8 mouse cellular contexts compared by ENCODE assay signal in genomic region chr2:168170167-168170685, GRCm38 (mm10). TPM values are rescaled to one million over a fixed set of nuclear protein-coding genes. Genes with fewer than 3 reads are reported as not detected.
DNase-seq lines count a peak whose midpoint lies in the region; ATAC-seq and TF ChIP-seq lines count a peak whose summit lies in the region.

No protein-coding gene starts in this region.

- no peaks in the 10 kb centered on the region for H3K9me3 ChIP-seq in E14TG2a.4 (ENCODE audit: low read length)
- no peaks in the 10 kb centered on the region for H3K9me3 ChIP-seq in forebrain, embryonic 16.5 days (ENCODE audit: control insufficient read depth, low read length)
- H3K9me3 ChIP-seq in hindbrain, embryonic 11.5 days (ENCODE audit: control insufficient read depth, low read length) = no peaks in the 10 kb centered on the region
- no peaks in the 10 kb centered on the region for H3K9me3 ChIP-seq in limb, embryonic 13.5 days
- no peaks in the 10 kb centered on the region for H3K9me3 ChIP-seq in midbrain, embryonic 12.5 days
- no peaks in the 10 kb centered on the region for H3K9me3 ChIP-seq in stomach, embryonic 14.5 days (ENCODE audit: control insufficient read depth, low read depth, low read length)

- peaks cover 65% of the 10 kb centered on the region for H3K4me1 ChIP-seq in E14TG2a.4 (replicated peaks; ENCODE audit: low read depth, low read length)
- no peaks in the 10 kb centered on the region for H3K4me1 ChIP-seq in forebrain, embryonic 16.5 days (replicated peaks; ENCODE audit: control insufficient read depth, insufficient read depth, low read length)
- 0 out of 2 replicates have a peak, but pooled peaks cover 5% of the 10 kb centered on the region for H3K4me1 ChIP-seq in hindbrain, embryonic 11.5 days (replicated peaks; ENCODE audit: control insufficient read depth, insufficient read depth, low read length)
- peaks cover 41% of the 10 kb centered on the region for H3K4me1 ChIP-seq in limb, embryonic 13.5 days
- H3K4me1 ChIP-seq in midbrain, embryonic 12.5 days = peaks cover 24% of the 10 kb centered on the region
- H3K4me1 ChIP-seq in stomach, embryonic 14.5 days (ENCODE audit: control insufficient read depth, insufficient read depth, low read length) = peaks cover 36% of the 10 kb centered on the region

- H3K4me2 ChIP-seq in forebrain, embryonic 16.5 days (ENCODE audit: low read length) = no peak overlapping the region
- H3K4me2 ChIP-seq in hindbrain, embryonic 11.5 days (replicated peaks; ENCODE audit: low read depth, low read length) = peak overlapping the region; percentile 23; the same call in 1 of the 2 replicates
- H3K4me2 ChIP-seq in limb, embryonic 13.5 days (replicated peaks) = peak overlapping the region; percentile 55
- H3K4me2 ChIP-seq in midbrain, embryonic 12.5 days (replicated peaks) = 0 out of 2 replicates have a peak overlapping the region, but pooled peaks have one; percentile 2
- peak overlapping the region; percentile 35 for H3K4me2 ChIP-seq in stomach, embryonic 14.5 days (replicated peaks; ENCODE audit: low read depth, low read length)

- no peaks in the 10 kb centered on the region for H3K27me3 ChIP-seq in E14TG2a.4 (ENCODE audit: insufficient read depth, low read length)
- H3K27me3 ChIP-seq in forebrain, embryonic 16.5 days (replicated peaks; ENCODE audit: control insufficient read depth, insufficient read depth, low read length) = no peaks in the 10 kb centered on the region
- H3K27me3 ChIP-seq in hindbrain, embryonic 11.5 days (ENCODE audit: control insufficient read depth, insufficient read depth, low read length) = no peaks in the 10 kb centered on the region
- H3K27me3 ChIP-seq in limb, embryonic 13.5 days = no peaks in the 10 kb centered on the region
- no peaks in the 10 kb centered on the region for H3K27me3 ChIP-seq in midbrain, embryonic 12.5 days
- no peaks in the 10 kb centered on the region for H3K27me3 ChIP-seq in stomach, embryonic 14.5 days (ENCODE audit: control insufficient read depth, insufficient read depth, low read length)

- H3K9ac ChIP-seq in forebrain, embryonic 16.5 days (replicated peaks; ENCODE audit: low read depth, low read length) = no peak overlapping the region
- no peak overlapping the region for H3K9ac ChIP-seq in hindbrain, embryonic 11.5 days (ENCODE audit: low read depth, low read length)
- no peak overlapping the region; the same call in 1 of the 2 replicates for H3K9ac ChIP-seq in limb, embryonic 13.5 days
- H3K9ac ChIP-seq in midbrain, embryonic 12.5 days (replicated peaks) = no peak overlapping the region
- H3K9ac ChIP-seq in stomach, embryonic 14.5 days (replicated peaks; ENCODE audit: low read depth, low read length) = no peak overlapping the region

- peaks cover 7% of the 10 kb centered on the region; the same call in 1 of the 2 replicates for H3K36me3 ChIP-seq in E14TG2a.4 (ENCODE audit: insufficient read depth, low read length)
- H3K36me3 ChIP-seq in forebrain, embryonic 16.5 days (ENCODE audit: control insufficient read depth, insufficient read depth) = no peaks in the 10 kb centered on the region
- H3K36me3 ChIP-seq in hindbrain, embryonic 11.5 days (ENCODE audit: control insufficient read depth, insufficient read depth, low read length) = no peaks in the 10 kb centered on the region
- peaks cover 14% of the 10 kb centered on the region for H3K36me3 ChIP-seq in limb, embryonic 13.5 days
- H3K36me3 ChIP-seq in midbrain, embryonic 12.5 days = peaks cover 9% of the 10 kb centered on the region
- no peaks in the 10 kb centered on the region for H3K36me3 ChIP-seq in stomach, embryonic 14.5 days (ENCODE audit: control insufficient read depth, insufficient read depth, low read length)

- peak overlapping the region; percentile 75 for H3K4me3 ChIP-seq in E14TG2a.4 (replicated peaks; ENCODE audit: low read length)
- no peak overlapping the region for H3K4me3 ChIP-seq in forebrain, embryonic 16.5 days (replicated peaks; ENCODE audit: low read length)
- no peak overlapping the region for H3K4me3 ChIP-seq in hindbrain, embryonic 11.5 days (ENCODE audit: low read depth, low read length)
- H3K4me3 ChIP-seq in limb, embryonic 13.5 days = 0 out of 2 replicates have a peak overlapping the region, but pooled peaks have one; percentile 8
- H3K4me3 ChIP-seq in midbrain, embryonic 12.5 days = no peak overlapping the region
- no peak overlapping the region for H3K4me3 ChIP-seq in stomach, embryonic 14.5 days (ENCODE audit: low read depth, low read length)

- peak; percentile 19; the same call in 1 of the 2 replicates for ATAC-seq in forebrain, embryonic 16.5 days
- 0 out of 2 replicates have a peak, but pooled peaks have one; percentile 58 for ATAC-seq in hindbrain, embryonic 11.5 days (ENCODE audit: low FRiP score)
- peak; percentile 22 for ATAC-seq in limb, embryonic 13.5 days (ENCODE audit: low FRiP score, low read depth)
- ATAC-seq in midbrain, embryonic 12.5 days (ENCODE audit: low FRiP score, low read depth) = peak; percentile 48; the same call in 1 of the 2 replicates
- ATAC-seq in stomach, embryonic 14.5 days (ENCODE audit: insufficient number of reproducible peaks, insufficient read depth, low FRiP score, low read depth) = peak; percentile 79

- WGBS in forebrain, embryonic 16.5 days = 17% methylated on average over 13 of the region's 13 CpGs
- 17% methylated on average over 13 of the region's 13 CpGs for WGBS in hindbrain, embryonic 11.5 days
- 8% methylated on average over 13 of the region's 13 CpGs for WGBS in limb, embryonic 13.5 days
- 9% methylated on average over 13 of the region's 13 CpGs for WGBS in midbrain, embryonic 12.5 days
- WGBS in stomach, embryonic 14.5 days = 13% methylated on average over 13 of the region's 13 CpGs

- peak; percentile 81 for DNase-seq in adrenal gland, postnatal 25 days
- no peak for DNase-seq in hindbrain, embryonic 11.5 days (ENCODE audit: low spot score)
- no peak for DNase-seq in cerebellum, postnatal 36 days

- H3K27ac ChIP-seq in forebrain, embryonic 16.5 days (ENCODE audit: low read length) = no peak overlapping the region
- H3K27ac ChIP-seq in hindbrain, embryonic 11.5 days (ENCODE audit: low read depth, low read length) = 0 out of 2 replicates have a peak overlapping the region, but pooled peaks have one; percentile 17
- peak overlapping the region; percentile 96 for H3K27ac ChIP-seq in limb, embryonic 13.5 days
- no peak overlapping the region for H3K27ac ChIP-seq in midbrain, embryonic 12.5 days (replicated peaks)
- peak overlapping the region; percentile 90; the same call in 1 of the 2 replicates for H3K27ac ChIP-seq in stomach, embryonic 14.5 days (ENCODE audit: low read length)

- TF ChIP-seq CTCF in E14TG2a.4 (conservative IDR thresholded peaks at IDR 0.05; ENCODE audit: low read length) = no peak

RNA-seq across cellular contexts. Expression of gene Adnp, which starts 36.7 kb away (rescaled TPM):
- total RNA-seq in adrenal gland, postnatal 25 days (2021) = 61.3 and 81.5 TPM in 2 replicates
- 2.8 and 3.6 TPM in 2 replicates for polyA plus RNA-seq in forebrain, embryonic 16.5 days (2015; fragmentation: Nextera tagmentation; extraction: Ambion mirVana)
- polyA plus RNA-seq in hindbrain, embryonic 11.5 days (2014; fragmentation: Nextera tagmentation; extraction: Ambion mirVana) = 2.8 and 8.5 TPM in 2 replicates
- 3.1 and 4.1 TPM in 2 replicates for polyA plus RNA-seq in limb, embryonic 13.5 days (2015; fragmentation: Nextera tagmentation; extraction: Ambion mirVana)
- polyA plus RNA-seq in midbrain, embryonic 12.5 days (2016; fragmentation: Nextera tagmentation; extraction: Ambion mirVana) = 7.5 and 8.7 TPM in 2 replicates
- polyA plus RNA-seq in stomach, embryonic 14.5 days (2014; fragmentation: Nextera tagmentation; extraction: Ambion mirVana) = 4.1 and 4.9 TPM in 2 replicates

RNA-seq across cellular contexts. Expression of gene Gm20716, which starts 59.9 kb away (rescaled TPM):
- total RNA-seq in adrenal gland, postnatal 25 days (2021) = 27.1 and 34.8 TPM in 2 replicates
- 23.8 and 24.4 TPM in 2 replicates for polyA plus RNA-seq in forebrain, embryonic 16.5 days (2015; fragmentation: Nextera tagmentation; extraction: Ambion mirVana)
- 24.0 and 31.3 TPM in 2 replicates for polyA plus RNA-seq in hindbrain, embryonic 11.5 days (2014; fragmentation: Nextera tagmentation; extraction: Ambion mirVana)
- 24.5 and 27.1 TPM in 2 replicates for polyA plus RNA-seq in limb, embryonic 13.5 days (2015; fragmentation: Nextera tagmentation; extraction: Ambion mirVana)
- 23.6 and 24.7 TPM in 2 replicates for polyA plus RNA-seq in midbrain, embryonic 12.5 days (2016; fragmentation: Nextera tagmentation; extraction: Ambion mirVana)
- 29.9 and 31.9 TPM in 2 replicates for polyA plus RNA-seq in stomach, embryonic 14.5 days (2014; fragmentation: Nextera tagmentation; extraction: Ambion mirVana)

Comparison
In these comparisons a context has a peak if more than half of its experiments do, and no peak if none do; other contexts are left out.
1. H3K4me3 ChIP-seq: peak in E14TG2a.4 (single experiment) and limb, embryonic 13.5 days (single experiment); none in forebrain, embryonic 16.5 days (single experiment), hindbrain, embryonic 11.5 days (single experiment), midbrain, embryonic 12.5 days (single experiment) and stomach, embryonic 14.5 days (single experiment).
2. ATAC-seq: peak in every context shown above with its lines; median percentile 79 in stomach, embryonic 14.5 days; 58 in hindbrain, embryonic 11.5 days; 48 in midbrain, embryonic 12.5 days; 22 in limb, embryonic 13.5 days; 19 in forebrain, embryonic 16.5 days.
3. H3K27ac ChIP-seq: peak in hindbrain, embryonic 11.5 days (single experiment), limb, embryonic 13.5 days (single experiment) and stomach, embryonic 14.5 days (single experiment); none in forebrain, embryonic 16.5 days (single experiment) and midbrain, embryonic 12.5 days (single experiment).